Mouse (Mus musculus): ENCODE results near the gene Rhbg. TPM values are rescaled to one million over a fixed set of nuclear protein-coding genes. Genes with fewer than 3 reads are reported as not detected.

The Rhbg gene
- total RNA-seq, 2 experiments from 2014 or later, result not detected

GRCm38 (mm10) chr3:88227976-88228375 is 26.5 kb downstream of the Rhbg start:
- DNase-seq, result no peak

GRCm38 (mm10) chr3:88227260-88227659 is 27.2 kb downstream of the Rhbg start:
- no peak for DNase-seq

- peak; percentile 81 to 83 for DNase-seq
Measured at GRCm38 (mm10) chr3:88226101-88226845, 28.2 kb downstream of the Rhbg start.

GRCm38 (mm10) chr3:88224929-88225328 is 29.6 kb downstream of the Rhbg start:
- DNase-seq, result no peak

- DNase-seq, result peak in 1 of 2 experiments; percentile 56
Measured at GRCm38 (mm10) chr3:88222446-88222845, 32.1 kb downstream of the Rhbg start.

GRCm38 (mm10) chr3:88221519-88222390 is 32.8 kb downstream of the Rhbg start:
- DNase-seq, result peak in 1 of 2 experiments; percentile 76

- no peak for DNase-seq
Measured at GRCm38 (mm10) chr3:88220842-88221241, 33.7 kb downstream of the Rhbg start.

GRCm38 (mm10) chr3:88219940-88220339 is 34.6 kb downstream of the Rhbg start:
- DNase-seq, result no peak

- DNase-seq, result no peak
Measured at GRCm38 (mm10) chr3:88217679-88218078, 36.8 kb downstream of the Rhbg start.

GRCm38 (mm10) chr3:88216534-88217326 is 37.8 kb downstream of the Rhbg start:
- no peak for DNase-seq

- DNase-seq, result no peak
Measured at GRCm38 (mm10) chr3:88216116-88216515, 38.4 kb downstream of the Rhbg start.

- DNase-seq, result no peak
Measured at GRCm38 (mm10) chr3:88215553-88216004, 38.9 kb downstream of the Rhbg start.

GRCm38 (mm10) chr3:88214971-88215552 is 39.4 kb downstream of the Rhbg start:
- no peak for DNase-seq

GRCm38 (mm10) chr3:88214197-88214938 is 40.1 kb downstream of the Rhbg start:
- peak in 1 of 2 experiments; percentile 73 for DNase-seq

GRCm38 (mm10) chr3:88213019-88213418 is 41.5 kb downstream of the Rhbg start:
- DNase-seq, result no peak

- DNase-seq, result no peak
Measured at GRCm38 (mm10) chr3:88212356-88212755, 42.2 kb downstream of the Rhbg start.

GRCm38 (mm10) chr3:88210918-88211317 is 43.6 kb downstream of the Rhbg start:
- DNase-seq, result no peak

- DNase-seq, result no peak
Measured at GRCm38 (mm10) chr3:88210121-88210520, 44.4 kb downstream of the Rhbg start.

GRCm38 (mm10) chr3:88209306-88209705 is 45.2 kb downstream of the Rhbg start:
- DNase-seq, result no peak

GRCm38 (mm10) chr3:88208226-88208720 is 46.2 kb downstream of the Rhbg start:
- no peak for DNase-seq

- no peak for DNase-seq
Measured at GRCm38 (mm10) chr3:88207451-88208100, 46.9 kb downstream of the Rhbg start.

Measured in layer of hippocampus, postnatal 36 days (tissue).